Mouse (Mus musculus) heart, embryonic 11.5 days (tissue): Measurements from ENCODE around the gene Ppil1. TPM values are rescaled to one million over a fixed set of nuclear protein-coding genes. Genes with fewer than 3 reads are reported as not detected.

ENCODE experiments used
- ATAC-seq: fragments of 200-750 bp; cut with Nextera tagmentation; replicated peaks from 2 replicates; pipeline ENCODE4 v1.8.0; 2017; ENCODE audit warnings: moderate library complexity; ENCODE audit not compliant: insufficient number of reproducible peaks, low FRiP score, low TSS enrichment
- H3K27ac ChIP-seq: fragments of 300-500 bp; sonication (generic); 2 replicates; pipeline ENCODE4 v1.5.1; 2014; ENCODE audit warnings: mild to moderate bottlenecking, low read depth, low read length
- H3K27me3 ChIP-seq: fragments of 300-500 bp; sonication (generic); 2 replicates; pipeline ENCODE4 v1.6.1; 2014; ENCODE audit warnings: mild to moderate bottlenecking, low read length, mixed read lengths; ENCODE audit not compliant: control insufficient read depth, insufficient read depth
- H3K36me3 ChIP-seq: fragments of 300-500 bp; sonication (generic); 2 replicates; pipeline ENCODE4 v1.6.1; 2014; ENCODE audit warnings: mild to moderate bottlenecking, low read length, moderate library complexity, mixed read lengths; ENCODE audit not compliant: control insufficient read depth, insufficient read depth
- H3K4me1 ChIP-seq: fragments of 300-500 bp; sonication (generic); 2 replicates; pipeline ENCODE4 v1.6.1; 2014; ENCODE audit warnings: low read length; ENCODE audit not compliant: control insufficient read depth, insufficient read depth
- H3K4me2 ChIP-seq: fragments of 300-500 bp; sonication (generic); 2 replicates; pipeline ENCODE4 v1.6.1; 2014; ENCODE audit warnings: mild to moderate bottlenecking, moderate library complexity
- H3K4me3 ChIP-seq: fragments of 300-500 bp; sonication (generic); 2 replicates; pipeline ENCODE4 v1.5.1; 2014; ENCODE audit warnings: low read depth, low read length
- H3K9ac ChIP-seq: fragments of 300-500 bp; sonication (generic); 2 replicates; pipeline ENCODE4 v1.6.1; 2014; ENCODE audit warnings: mild to moderate bottlenecking, low read depth, low read length, moderate library complexity
- H3K9me3 ChIP-seq: fragments of 300-500 bp; sonication (generic); replicated peaks from 2 replicates; pipeline ENCODE4 v1.6.1; 2016; ENCODE audit warnings: low read length; ENCODE audit not compliant: control insufficient read depth
- WGBS: fragments of 180-500 bp; shearing (Covaris S2); extraction: QIAGEN DNeasy Blood & Tissue Kit; methylation state at CpG from one replicate; pipeline ENCODE4 v1.1.7; 2014; ENCODE audit not compliant: insufficient replicate concordance; 5-methylcytosine and 5-hydroxymethylcytosine counted together
- polyA plus RNA-seq: library from polyadenylated mRNA; unstranded; fragments of >200 nt; fragmentation: Nextera tagmentation; extraction: Ambion mirVana; gene quantifications from 2 replicates; pipeline ENCODE4 v1.2.1, GENCODE M21; 2014

Ppil1 gene
- polyA plus RNA-seq, 1 experiment from 2014 or later = 117 TPM

DNA sequence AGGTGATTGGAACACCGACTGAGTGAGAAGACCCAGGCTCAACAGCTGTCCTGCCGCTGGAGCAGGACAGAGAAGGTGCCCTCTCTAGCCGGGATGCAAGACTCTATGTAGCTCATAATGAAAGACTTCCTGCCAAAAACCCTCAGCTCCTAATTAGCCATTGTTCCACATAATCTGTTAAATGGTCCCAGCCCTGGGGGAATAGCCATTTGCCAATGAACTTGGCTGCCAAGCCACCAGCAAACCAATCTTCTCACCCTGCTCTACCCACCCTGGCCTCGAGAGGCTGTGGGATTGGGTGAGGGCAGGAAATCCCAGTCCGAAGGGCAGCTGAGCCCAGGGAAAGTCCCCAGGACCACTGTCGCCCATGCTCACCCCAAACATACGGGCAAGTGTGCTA lies 47.9 kb downstream of the Ppil1 start:
- Histone ChIP-seq H3K36me3 (no peaks in the 10 kb centered on the region), H3K4me1 (peaks cover 13% of the 10 kb centered on the region; the same call in 1 of the 2 replicates), H3K4me2 (no peak overlapping the region), H3K27ac (no peak overlapping the region), H3K9me3 (no peaks in the 10 kb centered on the region), H3K4me3 (no peak overlapping the region), H3K9ac (no peak overlapping the region), H3K27me3 (0 out of 2 replicates have a peak, but pooled peaks cover 4% of the 10 kb centered on the region)
- ATAC-seq = no peak
- WGBS = 70% methylated on average over 7 of the region's 7 CpGs

DNA sequence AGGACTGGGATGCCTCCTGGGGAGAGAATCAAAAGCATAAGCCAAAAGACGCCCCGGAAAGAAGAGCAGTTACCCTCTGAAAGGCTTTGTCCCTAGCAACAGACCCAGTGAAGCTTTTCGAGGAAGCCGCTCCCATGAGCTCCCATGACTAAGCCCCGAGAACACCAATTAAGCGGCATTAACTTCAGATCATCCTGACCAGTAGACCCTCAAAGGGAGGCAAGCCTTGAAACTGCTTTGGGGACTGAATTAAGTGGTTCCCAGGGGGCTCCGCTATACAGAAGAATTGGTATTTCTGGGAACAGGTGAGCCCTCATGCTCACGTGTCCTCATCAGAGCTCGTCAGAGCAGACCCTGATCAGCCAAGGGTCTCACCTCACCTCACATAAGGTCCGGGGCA lies 49.3 kb downstream of the Ppil1 start:
- H3K9me3 ChIP-seq = no peaks in the 10 kb centered on the region
- no peak overlapping the region for H3K4me2 ChIP-seq
- ATAC-seq = no peak
- H3K36me3 ChIP-seq = no peaks in the 10 kb centered on the region
- H3K4me3 ChIP-seq = no peak overlapping the region
- no peak overlapping the region for H3K9ac ChIP-seq
- peaks cover 18% of the 10 kb centered on the region; the same call in 1 of the 2 replicates for H3K4me1 ChIP-seq
- WGBS = 62% methylated on average over 10 of the region's 10 CpGs
- 0 out of 2 replicates have a peak, but pooled peaks cover 4% of the 10 kb centered on the region for H3K27me3 ChIP-seq
- no peak overlapping the region for H3K27ac ChIP-seq

DNA sequence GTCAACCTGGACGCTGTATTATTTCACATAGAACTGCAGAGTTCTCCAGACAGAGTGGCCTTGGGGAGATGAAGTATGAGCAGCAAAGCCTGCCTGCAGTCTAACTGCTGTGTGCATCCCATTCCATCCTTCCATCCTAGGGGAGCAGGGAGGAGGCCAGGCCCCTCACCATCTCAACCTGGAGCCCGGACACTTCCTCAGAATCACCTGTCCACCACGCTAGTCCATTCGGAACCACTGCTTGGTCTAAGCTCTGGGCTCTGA lies 49.9 kb downstream of the Ppil1 start:
- no peak overlapping the region for H3K27ac ChIP-seq
- no peak overlapping the region for H3K4me2 ChIP-seq
- 89% methylated on average over 4 of the region's 4 CpGs for WGBS
- no peaks in the 10 kb centered on the region for H3K9me3 ChIP-seq
- H3K36me3 ChIP-seq = no peaks in the 10 kb centered on the region
- H3K27me3 ChIP-seq = 0 out of 2 replicates have a peak, but pooled peaks cover 4% of the 10 kb centered on the region
- peaks cover 21% of the 10 kb centered on the region; the same call in 1 of the 2 replicates for H3K4me1 ChIP-seq
- no peak overlapping the region for H3K4me3 ChIP-seq
- no peak overlapping the region for H3K9ac ChIP-seq
- ATAC-seq = no peak

DNA sequence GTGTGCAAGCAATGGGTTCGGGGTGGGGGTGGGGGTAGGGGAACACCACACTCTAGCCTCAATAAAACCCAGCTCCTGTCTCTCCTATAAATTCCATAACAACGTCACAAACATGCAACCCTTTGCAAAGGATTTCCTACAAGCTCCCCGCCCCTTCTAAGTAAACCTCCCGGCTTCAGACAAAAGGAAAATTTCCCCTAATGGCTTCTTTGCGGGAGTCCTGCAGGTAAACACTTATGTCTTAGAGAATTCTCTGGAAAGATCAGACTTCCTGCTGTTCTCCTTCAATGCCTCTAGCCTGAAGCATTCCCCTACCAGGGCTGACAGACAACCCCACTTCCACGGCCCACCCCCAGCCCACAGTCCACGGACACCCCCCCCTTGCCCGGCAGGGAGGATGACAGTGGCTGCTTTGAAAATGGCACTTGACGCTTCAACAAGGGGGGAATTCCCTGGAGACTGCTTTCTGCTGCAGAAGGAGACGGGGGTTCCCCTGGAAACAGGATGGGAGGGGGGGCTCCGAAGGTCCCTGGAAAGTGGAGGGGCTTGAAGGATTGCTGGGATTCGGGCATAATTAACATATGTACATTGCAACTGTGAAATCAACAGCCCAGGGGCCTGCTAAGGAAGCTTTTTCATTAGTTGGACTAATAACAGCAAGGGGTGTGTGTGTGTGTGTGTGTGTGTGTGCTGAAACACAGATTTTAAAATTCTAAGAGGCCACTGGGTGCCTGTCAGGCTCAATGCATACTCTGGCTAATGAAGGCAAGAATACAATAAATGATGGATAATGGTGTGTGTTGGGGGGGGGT lies 50.4 kb downstream of the Ppil1 start:
- Histone ChIP-seq H3K36me3 (no peaks in the 10 kb centered on the region), H3K27ac (no peak overlapping the region), H3K4me2 (no peak overlapping the region), H3K4me1 (peaks cover 21% of the 10 kb centered on the region; the same call in 1 of the 2 replicates), H3K9ac (no peak overlapping the region; the same call in 1 of the 2 replicates), H3K27me3 (0 out of 2 replicates have a peak, but pooled peaks cover 4% of the 10 kb centered on the region), H3K4me3 (no peak overlapping the region), H3K9me3 (no peaks in the 10 kb centered on the region)
- no peak for ATAC-seq
- WGBS = 35% methylated on average over 12 of the region's 12 CpGs

DNA sequence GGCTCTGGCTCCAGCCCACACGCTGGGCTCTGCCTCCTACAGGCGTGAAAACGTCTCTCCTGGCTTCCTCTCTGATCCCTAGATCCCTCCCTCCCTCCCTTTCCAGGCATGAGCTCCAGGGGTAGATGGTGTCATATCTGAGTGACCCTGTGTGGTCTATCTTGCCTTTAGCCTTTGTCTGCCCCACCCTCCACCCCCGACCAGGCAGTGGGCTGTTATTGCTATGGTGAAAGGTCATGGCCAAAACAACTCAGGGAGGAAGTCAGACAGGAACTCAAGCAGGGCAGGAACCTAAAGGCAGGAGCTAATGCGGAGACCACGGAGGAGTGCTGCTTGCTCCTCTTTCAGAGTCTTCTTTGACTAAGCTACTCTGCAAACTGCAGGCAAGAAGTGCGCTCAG lies 52.1 kb downstream of the Ppil1 start:
- Histone ChIP-seq H3K4me1 (peaks cover 21% of the 10 kb centered on the region; the same call in 1 of the 2 replicates), H3K27me3 (0 out of 2 replicates have a peak, but pooled peaks cover 4% of the 10 kb centered on the region), H3K27ac (peak overlapping the region; percentile 59; the same call in 1 of the 2 replicates), H3K4me2 (peak overlapping the region; percentile 31), H3K9ac (no peak overlapping the region), H3K9me3 (no peaks in the 10 kb centered on the region), H3K4me3 (no peak overlapping the region), H3K36me3 (no peaks in the 10 kb centered on the region)
- ATAC-seq = no peak
- 35% methylated on average over 7 of the region's 7 CpGs for WGBS

DNA sequence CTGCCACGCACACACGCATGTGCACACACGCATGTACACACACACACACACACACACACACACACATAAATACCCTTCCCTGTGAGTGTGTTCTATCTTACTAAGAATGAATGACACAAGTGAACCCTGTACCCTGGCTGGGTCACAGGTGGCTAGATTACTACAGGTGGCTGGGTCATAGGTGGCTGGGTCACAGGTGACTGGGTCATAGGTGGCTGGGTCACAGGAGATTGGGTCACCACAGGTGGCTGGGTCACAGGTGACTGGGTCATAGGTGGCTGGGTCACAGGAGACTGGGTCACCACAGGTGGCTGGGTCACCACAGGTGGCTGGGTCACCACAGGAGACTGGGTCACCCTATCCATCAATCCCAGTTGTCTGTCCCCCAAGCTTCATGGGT lies 53.9 kb downstream of the Ppil1 start:
- peaks cover 21% of the 10 kb centered on the region for H3K4me1 ChIP-seq
- no peaks in the 10 kb centered on the region for H3K9me3 ChIP-seq
- H3K9ac ChIP-seq = no peak overlapping the region
- no peak for ATAC-seq
- no peak overlapping the region for H3K27ac ChIP-seq
- 0 out of 2 replicates have a peak, but pooled peaks cover 4% of the 10 kb centered on the region for H3K27me3 ChIP-seq
- no peak overlapping the region for H3K4me3 ChIP-seq
- WGBS = 73% methylated on average over 3 of the region's 3 CpGs
- H3K36me3 ChIP-seq = no peaks in the 10 kb centered on the region
- no peak overlapping the region for H3K4me2 ChIP-seq

DNA sequence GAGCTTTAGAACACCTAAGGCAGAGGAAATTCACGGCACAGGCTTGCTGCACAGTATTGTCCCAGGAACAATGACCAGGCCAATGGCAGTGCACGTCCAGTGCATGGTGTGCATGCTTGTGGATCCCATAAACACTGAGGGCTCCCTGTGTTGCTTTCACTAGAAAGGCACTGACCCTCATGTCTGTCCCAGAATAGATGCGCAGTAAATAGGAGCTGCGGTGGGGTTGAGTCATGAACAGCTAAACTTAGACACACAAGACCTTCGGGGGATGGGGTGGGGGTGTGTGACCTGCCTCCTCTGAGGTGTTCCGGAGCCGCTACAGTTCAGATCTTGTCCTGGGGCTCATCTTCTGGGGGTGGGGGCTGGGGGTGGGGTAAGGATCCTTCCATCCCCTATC lies 57.9 kb downstream of the Ppil1 start:
- H3K27ac ChIP-seq = peak overlapping the region; percentile 57

DNA sequence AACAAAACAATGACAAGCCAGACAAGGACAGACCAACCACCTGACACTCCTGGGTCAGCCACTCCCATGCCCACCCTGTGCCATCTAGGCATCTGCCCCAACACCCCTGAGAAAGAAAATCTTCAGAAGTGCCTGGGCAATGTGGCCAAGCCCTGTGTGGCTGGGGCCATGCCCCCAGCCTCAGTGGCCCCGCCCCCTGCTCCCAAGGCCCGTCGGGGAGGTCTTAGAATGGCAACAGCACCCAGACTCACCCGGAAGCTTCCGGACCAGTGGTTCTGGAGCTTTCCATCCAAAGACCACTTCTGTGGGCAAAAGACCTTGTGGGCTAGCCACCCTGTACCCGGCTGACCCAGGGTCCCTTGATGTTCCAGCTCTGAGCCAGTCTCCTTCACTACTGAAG lies 61.4 kb downstream of the Ppil1 start:
- Histone ChIP-seq H3K4me3 (no peak overlapping the region), H3K4me2 (no peak overlapping the region), H3K4me1 (peaks cover 3% of the 10 kb centered on the region), H3K9ac (no peak overlapping the region), H3K27ac (no peak overlapping the region), H3K36me3 (no peaks in the 10 kb centered on the region), H3K27me3 (no peaks in the 10 kb centered on the region), H3K9me3 (no peaks in the 10 kb centered on the region)
- 75% methylated on average over 6 of the region's 6 CpGs for WGBS
- no peak for ATAC-seq

More for the DNA sequence above, 57.9 kb downstream of the Ppil1 start:
- no peak overlapping the region for H3K4me3 ChIP-seq
- H3K9me3 ChIP-seq = no peaks in the 10 kb centered on the region
- no peaks in the 10 kb centered on the region for H3K27me3 ChIP-seq
- H3K36me3 ChIP-seq = no peaks in the 10 kb centered on the region
- H3K4me1 ChIP-seq = peaks cover 8% of the 10 kb centered on the region
- no peak overlapping the region for H3K9ac ChIP-seq
- WGBS = 56% methylated on average over 7 of the region's 7 CpGs
- no peak for ATAC-seq
- H3K4me2 ChIP-seq = 0 out of 2 replicates have a peak overlapping the region, but pooled peaks have one; percentile 12
